Mouse (Mus musculus) forelimb bud, embryonic 11.5 days (tissue): ENCODE measurements at regions not wholly inside any gene's neighbourhood (a gene's known extent, or its start where the extent isn't known, plus 50 kb on each side); places are given as distances from the start of the nearest gene placed in this dataset.

Source experiments
- DNase-seq: peaks from one replicate; pipeline ENCODE4 v3.0.0-alpha.2; 2012; ENCODE audit warnings: low read depth, low spot score

GRCm38 (mm10) chr8:128214256-128214655, 144.1 kb upstream of the Nrp1 start:
- no peak for DNase-seq

GRCm38 (mm10) chr8:128218886-128219285, 139.5 kb upstream of the Nrp1 start:
- no peak for DNase-seq

- no peak for DNase-seq
Measured at GRCm38 (mm10) chr8:128219539-128219938, 138.9 kb upstream of the Nrp1 start.

- no peak for DNase-seq
Measured at GRCm38 (mm10) chr8:128223092-128223491, 135.3 kb upstream of the Nrp1 start.

GRCm38 (mm10) chr8:128223522-128223921, 134.9 kb upstream of the Nrp1 start:
- no peak for DNase-seq

GRCm38 (mm10) chr8:128225123-128225522, 133.3 kb upstream of the Nrp1 start:
- no peak for DNase-seq

GRCm38 (mm10) chr8:128235071-128235470, 123.3 kb upstream of the Nrp1 start:
- no peak for DNase-seq

- no peak for DNase-seq
Measured at GRCm38 (mm10) chr8:128235527-128235926, 122.9 kb upstream of the Nrp1 start.

- DNase-seq: no peak
Measured at GRCm38 (mm10) chr8:128236097-128236496, 122.3 kb upstream of the Nrp1 start.

GRCm38 (mm10) chr8:128238948-128239347, 119.5 kb upstream of the Nrp1 start:
- no peak for DNase-seq

GRCm38 (mm10) chr8:128239783-128240182, 118.6 kb upstream of the Nrp1 start:
- DNase-seq: no peak

- DNase-seq: no peak
Measured at GRCm38 (mm10) chr8:128241200-128241599, 117.2 kb upstream of the Nrp1 start.

GRCm38 (mm10) chr8:128242465-128243251, 115.7 kb upstream of the Nrp1 start:
- DNase-seq: no peak

GRCm38 (mm10) chr8:128251723-128252122, 106.7 kb upstream of the Nrp1 start:
- DNase-seq: no peak

GRCm38 (mm10) chr8:128260836-128261235, 97.6 kb upstream of the Nrp1 start:
- DNase-seq: no peak

GRCm38 (mm10) chr8:128261367-128261766, 97.0 kb upstream of the Nrp1 start:
- no peak for DNase-seq

GRCm38 (mm10) chr8:128263251-128263947, 95.0 kb upstream of the Nrp1 start:
- DNase-seq: peak; percentile 49

GRCm38 (mm10) chr8:128267261-128267660, 91.1 kb upstream of the Nrp1 start:
- no peak for DNase-seq

GRCm38 (mm10) chr8:128268010-128268409, 90.4 kb upstream of the Nrp1 start:
- no peak for DNase-seq

- no peak for DNase-seq
Measured at GRCm38 (mm10) chr8:128269546-128269945, 88.9 kb upstream of the Nrp1 start.

- no peak for DNase-seq
Measured at GRCm38 (mm10) chr8:128272866-128273344, 85.5 kb upstream of the Nrp1 start.

- DNase-seq: no peak
Measured at GRCm38 (mm10) chr8:128276475-128276874, 81.9 kb upstream of the Nrp1 start.

- no peak for DNase-seq
Measured at GRCm38 (mm10) chr8:128282802-128283201, 75.6 kb upstream of the Nrp1 start.
